Mouse (Mus musculus) liver, adult 2 months (tissue): ENCODE measurements around the gene Moap1.

Experiments used
- CTCF ChIP-seq: fragments of 200-500 bp; IDR thresholded peaks from 2 replicates; pipeline ENCODE4 v1.5.1; 2011; ENCODE audit warnings: low read depth, low read length, control low read depth
- POLR2A ChIP-seq: fragments of 200-500 bp; IDR thresholded peaks from 2 replicates; pipeline ENCODE4 v1.6.1; 2011; ENCODE audit warnings: low read length, control low read depth; ENCODE audit not compliant: insufficient read depth; ENCODE audit errors: extremely low read depth

DNA sequence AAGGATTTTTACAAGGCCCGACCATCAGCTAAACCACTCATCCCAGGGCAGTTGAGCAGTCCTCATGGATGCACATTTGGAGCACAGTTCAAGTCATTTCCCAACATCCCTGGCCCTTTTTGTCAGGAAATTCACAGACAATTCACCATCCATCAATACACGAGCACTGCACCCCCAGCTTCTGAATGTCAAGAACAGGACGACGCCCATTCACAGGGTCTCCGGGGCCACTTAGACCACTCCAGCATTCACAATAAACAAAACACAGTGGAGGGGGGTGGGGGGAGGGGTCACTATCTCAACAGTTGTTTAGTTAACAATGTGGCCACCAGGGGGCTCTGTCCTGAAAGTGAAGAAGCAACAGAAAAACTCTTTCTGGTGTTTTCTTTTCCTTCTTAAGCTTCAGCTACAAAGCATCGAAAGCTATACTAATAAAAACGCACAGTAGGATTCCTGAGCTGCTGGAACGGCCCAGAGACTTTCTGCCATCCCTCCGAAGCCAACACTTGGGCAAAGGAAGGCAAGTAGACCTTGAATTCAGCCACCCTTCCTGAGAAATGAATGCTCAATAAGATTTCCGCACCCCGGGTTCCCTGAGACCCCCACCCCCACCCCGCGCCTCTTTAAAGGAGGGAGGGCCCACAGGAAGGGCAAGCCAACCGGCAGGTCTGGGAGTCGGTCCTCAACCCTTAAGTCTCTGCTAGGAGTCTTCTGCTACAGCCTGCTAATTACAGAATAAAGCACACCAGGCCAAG lies 40.9 kb downstream of the Moap1 start:
- TF ChIP-seq CTCF (peak; percentile 25; the same call in 1 of the 2 replicates), POLR2A (no peak)
